In genomic region chr11:80176911-80177895, GRCm38 (mm10) we compare ENCODE assay signal across 9 mouse cellular contexts. TPM values are rescaled to one million over a fixed set of nuclear protein-coding genes. Genes with fewer than 3 reads are reported as not detected.
DNase-seq lines count a peak whose midpoint lies in the region; ATAC-seq and TF ChIP-seq lines count a peak whose summit lies in the region.
"Had no signal": no experiment of that assay in that cellular context is flagged by ENCODE, and none has a peak within 500 bp of the region (broad histone marks: within the 10 kb centered on the region; RNA-seq: fewer than 3 reads in every experiment).

No protein-coding gene starts in this region.

- peak overlapping the region; percentile 7; the same call in 1 of the 2 replicates for H3K27ac ChIP-seq in CH12.LX (ENCODE audit: insufficient read depth, low read depth)
- H3K27ac ChIP-seq: embryonic facial prominence, embryonic 10.5 days had no signal

- H3K4me1 ChIP-seq in CH12.LX (ENCODE audit: control insufficient read depth in 1 of 2, insufficient read depth in 2 of 2), result peaks cover 16 to 67% of the 10 kb centered on the region in 2 experiments

- TF ChIP-seq EP300 in CH12.LX (IDR thresholded peaks at IDR 0.05; ENCODE audit: low read length), result peak; percentile 53

- in situ Hi-C loops in CH12.LX (cut with MboI; ENCODE audit: low pct_ligation_motif_present, low pct_unique_long_range_greater_than_20kb, low sequenced_read_pairs), result no loop called here

- peaks cover 0 to 1% of the 10 kb centered on the region in 2 experiments for H3K36me3 ChIP-seq in CH12.LX (replicated peaks in 1 of 2; ENCODE audit: control insufficient read depth in 1 of 2, insufficient read depth in 1 of 2, low read length in 1 of 2)
- H3K36me3 ChIP-seq: embryonic facial prominence, embryonic 10.5 days had no signal

- peak overlapping the region in 1 of 3 experiments; percentile 45 for H3K4me3 ChIP-seq in CH12.LX (replicated peaks in 1 of 3; ENCODE audit: low read depth in 2 of 3, low read length in 2 of 3, poor library complexity in 1 of 3)
- H3K4me3 ChIP-seq: embryonic facial prominence, embryonic 10.5 days had no signal

- DNase-seq in kidney, postnatal 36 days, result peak; percentile 35 to 55
- no peak for DNase-seq in kidney, adult 9 months
- DNase-seq in CH12.LX (ENCODE audit: extremely low read depth) (peak; percentile 62), R1 (ENCODE audit: low read depth, low spot score) (peak; percentile 73)
- DNase-seq in embryo, embryonic 11 days, result no peak
- no peak for DNase-seq in lung, postnatal 25 days (ENCODE audit: low spot score)
- DNase-seq: lung, postnatal 14 days had no signal

- no peaks in the 10 kb centered on the region for H3K79me2 ChIP-seq in CH12.LX (replicated peaks; ENCODE audit: control insufficient read depth, extremely low read depth, insufficient read depth, poor library complexity, severe bottlenecking)

- dilution Hi-C loops in CH12.LX (cut with MboI; ENCODE audit: extremely low pct_ligation_motif_present, extremely low pct_unique_long_range_greater_than_20kb, low sequenced_read_pairs), result no loop called here

- no peak overlapping the region for H3K4me2 ChIP-seq in CH12.LX (ENCODE audit: insufficient read depth, low read depth, poor library complexity, severe bottlenecking)

- TF ChIP-seq RAD21 in CH12.LX (IDR thresholded peaks at IDR 0.05; ENCODE audit: low read depth, low read length), result no peak

- TF ChIP-seq CTCF in CH12.LX (conservative IDR thresholded peaks at IDR 0.05 in 1 of 2, IDR thresholded peaks at IDR 0.05 in 1 of 2; ENCODE audit: low read depth in 2 of 2, low read length in 2 of 2), result no peak

- H3K27me3 ChIP-seq in CH12.LX (replicated peaks), result no peaks in the 10 kb centered on the region

- no peaks in the 10 kb centered on the region for H3K9me3 ChIP-seq in CH12.LX (replicated peaks; ENCODE audit: low read length)
- H3K9me3 ChIP-seq: embryonic facial prominence, embryonic 10.5 days had no signal

- ATAC-seq in hematopoietic stem cell, adult 5-6 weeks (replicated peaks in 1 of 2; ENCODE audit: insufficient read depth in 1 of 2, low FRiP score in 2 of 2, low TSS enrichment in 1 of 2, low read depth in 1 of 2, poor library complexity in 2 of 2, severe bottlenecking in 2 of 2), result peak; percentile 39 to 59; a peak in 3 of 4 replicates

- no peak for TF ChIP-seq POLR2A in CH12.LX (IDR thresholded peaks at IDR 0.05; ENCODE audit: low read depth, low read length)

- H3K9ac ChIP-seq in CH12.LX (ENCODE audit: insufficient read depth, low read depth), result peak overlapping the region; percentile 8; the same call in 1 of the 2 replicates

TF ChIP-seq in CH12.LX, 34 proteins besides CTCF, POLR2A, EP300 and RAD21:
- TF ChIP-seq MAX (IDR thresholded peaks at IDR 0.05; ENCODE audit: low read length), result no peak
- TF ChIP-seq CHD1 (IDR thresholded peaks at IDR 0.05; ENCODE audit: low read depth, low read length), result no peak
- no peak for TF ChIP-seq PAX5 (IDR thresholded peaks at IDR 0.05; ENCODE audit: low read length)
- TF ChIP-seq TBP (conservative IDR thresholded peaks at IDR 0.05; ENCODE audit: low read depth, low read length), result 0 out of 2 replicates have a peak, but pooled peaks have one; percentile 32
- no peak for TF ChIP-seq SMC3 (IDR thresholded peaks at IDR 0.05; ENCODE audit: low read depth, low read length)
- TF ChIP-seq ETS1 (conservative IDR thresholded peaks at IDR 0.05; ENCODE audit: low read depth, low read length), result peak; percentile 60
- TF ChIP-seq ZNF384 (IDR thresholded peaks at IDR 0.05; ENCODE audit: low read depth, low read length), result peak; percentile 99
- TF ChIP-seq ZKSCAN1 (IDR thresholded peaks at IDR 0.05; ENCODE audit: borderline replicate concordance, low read depth, low read length), result no peak
- peak; percentile 42; the same call in 1 of the 2 replicates for TF ChIP-seq ELF1 (IDR thresholded peaks at IDR 0.05; ENCODE audit: low read depth, low read length)
- TF ChIP-seq SIN3A (IDR thresholded peaks at IDR 0.05; ENCODE audit: low read length), result no peak
- TF ChIP-seq MAFK (IDR thresholded peaks at IDR 0.05; ENCODE audit: insufficient replicate concordance, low read length), result peak; percentile 97
- TF ChIP-seq RCOR1 (conservative IDR thresholded peaks at IDR 0.05; ENCODE audit: low read depth, low read length), result no peak

RNA-seq across cellular contexts. Expression of gene Rnf135, which starts 6.4 kb away (rescaled TPM):
- 11.7 and 12.4 TPM in 2 replicates for total RNA-seq in CH12.LX (2012; rRNA removed)
- 10.9 and 11.1 TPM in 2 replicates for total RNA-seq in CH12.LX (2014; rRNA removed)
- polyA plus RNA-seq in CH12.LX (2012; ENCODE audit: insufficient read length, low read depth), result 9.6 and 11.3 TPM in 2 replicates
- 7.3 and 13.8 TPM in 2 replicates for total RNA-seq in hematopoietic stem cell, adult 5-6 weeks (2017)

RNA-seq across cellular contexts. Expression of gene Adap2, which starts 23.3 kb away (rescaled TPM):
- not detected in 2 replicates for total RNA-seq in CH12.LX (2012; rRNA removed)
- 0.12 TPM in 1 of 2 replicates, not detected in the other for total RNA-seq in CH12.LX (2014; rRNA removed)
- polyA plus RNA-seq in CH12.LX (2012; ENCODE audit: insufficient read length, low read depth), result 0.49 and 0.86 TPM in 2 replicates
- total RNA-seq in hematopoietic stem cell, adult 5-6 weeks (2017), result 0.50 TPM in 1 of 2 replicates, not detected in the other

RNA-seq across cellular contexts. Expression of gene Rhot1, which starts 31.6 kb away (rescaled TPM):
- total RNA-seq in CH12.LX (2012; rRNA removed) (33.1 and 36.3 TPM in 2 replicates), CH12.LX (2014; rRNA removed) (73.3 and 83.5 TPM in 2 replicates)
- 55.3 and 61.0 TPM in 2 replicates for polyA plus RNA-seq in CH12.LX (2012; ENCODE audit: insufficient read length, low read depth)
- 75.5 and 81.1 TPM in 2 replicates for total RNA-seq in hematopoietic stem cell, adult 5-6 weeks (2017)

RNA-seq across cellular contexts. Expression of gene Tefm, which starts 35.2 kb away (rescaled TPM):
- total RNA-seq in CH12.LX (2012; rRNA removed) (34.4 and 36.6 TPM in 2 replicates), CH12.LX (2014; rRNA removed) (70.2 and 76.1 TPM in 2 replicates)
- 42.1 and 43.9 TPM in 2 replicates for polyA plus RNA-seq in CH12.LX (2012; ENCODE audit: insufficient read length, low read depth)
- total RNA-seq in hematopoietic stem cell, adult 5-6 weeks (2017), result 21.8 and 23.0 TPM in 2 replicates

Comparison
In these comparisons a context has a peak if more than half of its experiments do, and no peak if none do; other contexts are left out.
1. DNase-seq: peak in kidney, postnatal 36 days (2 of 2), CH12.LX (single experiment) and R1 (single experiment); none in kidney, adult 9 months (single experiment), embryo, embryonic 11 days (single experiment) and lung, postnatal 25 days (single experiment).